Mouse (Mus musculus): ENCODE data around the gene Khdrbs1.
"Not testable (repeated sequence)": the region's sequence is repeated elsewhere in the genome, so short reads cannot be mapped to it uniquely, and the experiment has no call there.

The Khdrbs1 gene

GRCm38 (mm10) chr4:129742232-129743009, at the start of gene Khdrbs1:
Khdrbs1 (minus strand) TSS chr4:129742303.
- DNase-seq (ENCODE audit: low spot score in 2 of 2), result peak; percentile 97

GRCm38 (mm10) chr4:129791399-129791798, 49.3 kb upstream of the Khdrbs1 start:
- no peak for DNase-seq (ENCODE audit: low spot score in 2 of 2)

GRCm38 (mm10) chr4:129790475-129790874, 48.4 kb upstream of the Khdrbs1 start:
- no peak for DNase-seq (ENCODE audit: low spot score in 2 of 2)

GRCm38 (mm10) chr4:129789635-129790034, 47.5 kb upstream of the Khdrbs1 start:
- DNase-seq (ENCODE audit: low spot score in 2 of 2), result no peak

- DNase-seq (ENCODE audit: low spot score in 2 of 2), result peak; percentile 66 to 75
These were observed 46.6 kb upstream of the Khdrbs1 start for GRCm38 (mm10) chr4:129788693-129789092.

DNA sequence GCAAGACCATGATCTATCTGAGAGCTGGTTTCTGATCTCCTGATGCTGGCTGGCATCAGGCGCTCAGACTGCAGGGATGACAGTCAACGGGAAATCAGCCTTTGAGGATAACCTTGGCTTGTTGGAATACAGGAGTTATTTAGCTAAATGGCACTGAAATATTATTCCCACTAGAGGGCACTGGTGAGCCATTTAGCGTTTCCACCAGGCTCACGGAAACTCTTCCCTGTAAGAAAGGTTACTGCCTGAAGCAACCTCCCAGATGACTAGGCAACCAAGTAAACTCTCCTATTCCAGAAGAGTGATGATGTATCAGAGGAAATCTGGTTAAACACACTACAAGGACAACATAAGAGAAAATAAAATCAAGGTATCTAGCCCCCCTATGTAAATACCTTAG, 43.1 kb upstream of the Khdrbs1 start:
- DNase-seq (ENCODE audit: low spot score in 2 of 2), result peak; percentile 68 to 74

DNA sequence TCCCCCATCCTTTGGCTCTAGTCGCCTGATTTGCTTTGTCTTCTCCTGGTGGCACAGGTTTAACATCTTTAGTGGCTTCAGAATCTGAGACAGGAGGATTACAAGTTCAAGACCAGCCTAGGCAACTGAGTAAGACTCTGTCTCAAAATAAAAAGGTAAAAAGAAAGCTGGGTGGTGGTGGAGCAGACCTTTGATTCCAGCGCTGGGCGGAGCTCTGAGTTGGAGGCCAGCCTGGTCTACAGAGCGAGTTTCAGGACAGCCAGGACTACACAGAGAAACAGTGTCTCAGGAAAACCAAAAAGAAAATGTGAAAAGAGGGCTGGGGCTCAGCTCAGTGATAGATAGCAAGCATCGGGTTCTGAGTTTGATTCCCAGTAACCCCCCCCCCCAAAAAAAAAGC, 41.4 kb upstream of the Khdrbs1 start:
- DNase-seq (ENCODE audit: low spot score in 2 of 2), result no peak

DNA sequence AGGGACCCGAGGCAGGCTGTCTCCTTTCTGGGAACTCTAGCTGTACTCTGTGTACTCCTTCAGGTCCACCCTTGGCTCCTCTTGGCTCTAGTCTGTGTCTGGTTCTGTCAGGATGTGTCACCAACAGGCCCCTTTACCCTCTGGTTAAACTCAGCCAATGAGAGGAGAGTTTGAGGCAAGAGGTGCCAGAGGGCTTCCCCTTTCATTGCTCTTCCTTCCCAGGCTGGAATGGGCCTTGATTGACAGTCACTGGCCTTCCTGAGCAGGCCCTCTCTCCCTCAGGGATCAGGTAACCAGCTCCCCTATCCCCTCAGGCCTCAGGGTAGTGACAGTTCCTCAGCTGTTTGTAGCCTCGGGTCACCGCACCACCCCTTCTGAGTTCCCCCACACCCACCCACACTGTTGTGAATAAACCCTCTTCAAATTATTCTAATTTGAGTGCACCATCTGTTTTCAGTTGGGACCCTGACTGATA, 40.8 kb upstream of the Khdrbs1 start:
- peak in 1 of 2 experiments; percentile 28 for DNase-seq (ENCODE audit: low spot score in 2 of 2)

DNA sequence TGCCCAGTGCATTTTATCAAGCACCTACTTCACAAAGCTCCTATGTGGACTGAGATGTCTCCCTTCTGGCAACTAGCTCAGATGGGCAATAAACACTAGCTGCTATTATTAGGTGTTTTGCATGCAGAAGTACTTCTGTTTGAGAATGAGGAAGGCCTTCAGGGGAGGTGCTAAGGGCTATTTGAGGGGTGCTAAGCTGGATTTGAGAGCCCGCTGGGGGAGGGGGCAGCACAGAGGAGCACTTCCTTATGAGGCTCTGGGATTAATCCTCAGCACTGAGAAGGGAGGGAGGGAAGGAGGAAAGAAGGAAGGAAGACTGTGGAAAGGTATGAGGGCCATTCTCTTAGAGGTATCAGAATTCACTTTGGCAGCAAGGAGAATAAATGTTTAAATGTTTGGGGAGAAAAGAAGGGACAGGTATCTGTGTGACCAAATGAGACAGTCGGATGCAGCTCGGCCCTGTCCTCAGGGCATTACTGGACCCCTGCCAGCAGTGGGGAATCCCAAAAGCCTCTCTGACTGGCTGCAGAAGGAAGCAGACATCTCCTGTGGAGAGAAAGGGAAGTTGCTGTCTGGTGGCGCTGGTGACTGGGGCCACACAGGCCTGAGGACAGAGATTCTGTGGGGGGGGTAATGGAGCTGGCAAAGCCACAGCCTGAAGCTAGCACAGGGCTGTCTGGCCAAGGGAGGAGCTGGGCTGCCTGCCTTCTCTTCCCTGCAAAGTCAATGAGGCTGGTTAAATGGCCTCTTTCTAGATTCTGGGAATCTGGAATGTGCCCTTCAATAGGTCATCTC, 40.0 kb upstream of the Khdrbs1 start:
- peak; percentile 64 to 72 for DNase-seq (ENCODE audit: low spot score in 2 of 2)

GRCm38 (mm10) chr4:129771672-129772521, 29.8 kb upstream of the Khdrbs1 start:
- no peak for DNase-seq (ENCODE audit: low spot score in 2 of 2)

GRCm38 (mm10) chr4:129771314-129771671, 29.2 kb upstream of the Khdrbs1 start:
- DNase-seq (ENCODE audit: low spot score in 2 of 2), result no peak

DNA sequence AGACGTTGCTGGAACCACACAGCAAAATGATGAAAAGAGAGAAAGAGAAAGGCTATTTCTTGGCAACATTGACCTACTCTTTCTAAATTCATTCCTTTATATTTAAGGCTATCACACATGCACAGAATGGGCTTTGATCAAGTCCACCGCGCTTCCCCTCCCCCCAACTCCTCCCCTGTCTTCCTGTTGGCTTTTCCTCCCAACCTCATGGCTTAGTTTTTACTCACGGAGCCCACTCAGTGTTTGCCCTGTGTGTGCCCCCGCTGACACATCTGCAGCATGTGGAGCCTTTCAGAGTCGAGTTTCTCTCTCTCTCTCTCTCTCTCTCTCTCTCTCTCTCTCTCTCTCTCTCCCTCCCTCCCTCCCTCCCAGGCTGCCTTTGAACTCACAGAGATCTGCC, 28.5 kb upstream of the Khdrbs1 start:
- no peak for DNase-seq (ENCODE audit: low spot score in 2 of 2)

- not testable (repeated sequence) for DNase-seq (ENCODE audit: low spot score in 2 of 2)
These were observed 26.6 kb upstream of the Khdrbs1 start for GRCm38 (mm10) chr4:129768742-129769141.

- DNase-seq (ENCODE audit: low spot score in 2 of 2), result no peak
These were observed 25.7 kb upstream of the Khdrbs1 start for GRCm38 (mm10) chr4:129767782-129768181.

GRCm38 (mm10) chr4:129765351-129765750, 23.2 kb upstream of the Khdrbs1 start:
- DNase-seq (ENCODE audit: low spot score in 2 of 2), result no peak

- not testable (repeated sequence) for DNase-seq (ENCODE audit: low spot score in 2 of 2)
These were observed 20.4 kb upstream of the Khdrbs1 start for GRCm38 (mm10) chr4:129762496-129762895.

DNA sequence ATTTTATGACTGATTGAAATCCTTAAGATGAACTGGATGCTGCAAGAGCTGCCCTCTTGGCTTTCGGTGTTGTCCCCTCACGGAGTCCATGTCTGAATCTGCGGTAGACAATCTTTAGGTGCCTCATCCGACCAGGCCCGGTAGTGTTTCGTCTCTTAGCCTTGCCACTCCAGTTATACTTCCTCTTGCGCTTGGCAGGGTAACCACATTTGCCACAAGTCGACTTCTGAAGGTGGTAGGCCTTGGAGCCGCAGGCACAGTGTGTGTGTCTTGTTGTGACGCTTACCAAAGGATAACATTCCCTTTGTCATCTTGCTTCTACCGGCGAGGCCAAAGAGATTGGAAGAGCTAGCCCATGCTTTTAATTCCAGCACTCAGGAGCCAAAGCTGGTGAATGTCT, 19.5 kb upstream of the Khdrbs1 start:
- DNase-seq (ENCODE audit: low spot score in 2 of 2), result peak; percentile 69 to 72

DNA sequence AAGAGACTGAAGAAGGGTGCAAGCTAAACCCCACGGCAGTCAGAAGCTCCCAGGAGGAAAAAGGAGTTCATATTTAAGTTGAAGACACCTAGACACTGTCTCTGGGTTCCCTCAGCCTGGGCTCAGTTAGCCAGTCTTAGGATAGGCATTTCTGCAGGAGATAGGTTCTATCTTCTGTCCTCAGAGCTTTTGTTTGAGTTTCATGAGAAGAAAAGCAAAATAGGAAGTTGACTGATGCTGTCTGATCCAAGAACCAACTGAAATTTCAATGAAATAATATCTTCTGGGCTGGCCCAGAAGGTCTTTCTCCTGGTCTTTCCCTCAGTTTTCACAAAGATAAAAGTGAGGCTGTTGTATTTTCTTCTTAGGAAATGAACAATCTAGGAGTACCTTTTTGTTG, 13.4 kb upstream of the Khdrbs1 start:
- DNase-seq (ENCODE audit: low spot score in 2 of 2), result no peak

- DNase-seq (ENCODE audit: low spot score in 2 of 2), result peak; percentile 80
These were observed 12.6 kb upstream of the Khdrbs1 start for GRCm38 (mm10) chr4:129754742-129755141.

DNA sequence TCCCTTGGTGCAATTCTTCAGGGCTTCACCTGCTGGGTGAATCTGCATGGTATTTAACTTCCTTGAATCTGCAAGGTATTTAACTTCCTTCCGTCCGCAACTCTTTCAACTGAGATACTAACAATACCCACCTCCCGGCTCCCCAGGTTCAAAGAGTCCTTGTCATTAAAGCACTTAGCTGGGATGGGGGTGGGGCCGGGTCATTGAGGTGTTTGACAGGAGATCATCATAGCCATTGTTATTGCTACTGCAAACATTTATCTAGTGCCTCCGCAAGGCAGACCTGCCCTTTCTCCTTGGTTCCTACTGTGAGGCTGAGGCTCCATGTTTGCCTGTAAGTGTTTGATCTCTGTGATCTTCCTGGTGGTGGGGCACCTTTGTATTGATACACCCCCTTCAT, 8.3 kb upstream of the Khdrbs1 start:
- DNase-seq (ENCODE audit: low spot score in 2 of 2), result no peak

DNA sequence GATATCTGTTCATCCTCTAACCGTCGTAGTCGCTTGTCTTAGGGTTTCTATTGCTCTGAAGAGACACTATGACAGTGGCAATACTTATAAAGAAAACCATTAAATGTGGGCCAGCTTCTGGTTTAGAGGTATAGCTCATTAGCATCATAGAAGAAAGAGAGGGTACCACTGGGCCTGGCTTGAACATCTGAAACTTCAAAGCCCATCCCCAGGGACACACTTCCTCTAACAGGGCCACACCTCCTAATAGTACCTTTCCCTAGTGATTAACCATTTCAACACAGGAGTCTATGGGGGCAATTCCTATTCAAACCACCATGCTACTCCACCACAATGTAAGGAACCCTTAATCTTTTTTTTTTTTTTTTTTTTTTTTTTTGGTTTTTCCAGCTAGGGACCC, 4.5 kb upstream of the Khdrbs1 start:
- peak; percentile 27 to 40 for DNase-seq (ENCODE audit: low spot score in 2 of 2)

GRCm38 (mm10) chr4:129746106-129746505, 4.0 kb upstream of the Khdrbs1 start:
- no peak for DNase-seq (ENCODE audit: low spot score in 2 of 2)
